Mouse (Mus musculus) testis, adult 2 months (tissue): ENCODE measurements at regions not wholly inside any gene's neighbourhood (a gene's known extent, or its start where the extent isn't known, plus 50 kb on each side); places are given as distances from the start of the nearest gene placed in this dataset.

Experiments used
- CTCF ChIP-seq: fragments of 200-500 bp; IDR thresholded peaks from 2 replicates; pipeline ENCODE4 v1.5.1; 2012; ENCODE audit warnings: low read depth, mild to moderate bottlenecking, inconsistent platforms, low read length, moderate library complexity; ENCODE audit not compliant: control insufficient read depth, insufficient read depth, insufficient replicate concordance
- POLR2A ChIP-seq: fragments of 200-500 bp; IDR thresholded peaks from 2 replicates; pipeline ENCODE4 v1.6.1; 2012; ENCODE audit warnings: low read depth, mild to moderate bottlenecking, inconsistent platforms, low read length, moderate library complexity; ENCODE audit not compliant: control insufficient read depth

DNA sequence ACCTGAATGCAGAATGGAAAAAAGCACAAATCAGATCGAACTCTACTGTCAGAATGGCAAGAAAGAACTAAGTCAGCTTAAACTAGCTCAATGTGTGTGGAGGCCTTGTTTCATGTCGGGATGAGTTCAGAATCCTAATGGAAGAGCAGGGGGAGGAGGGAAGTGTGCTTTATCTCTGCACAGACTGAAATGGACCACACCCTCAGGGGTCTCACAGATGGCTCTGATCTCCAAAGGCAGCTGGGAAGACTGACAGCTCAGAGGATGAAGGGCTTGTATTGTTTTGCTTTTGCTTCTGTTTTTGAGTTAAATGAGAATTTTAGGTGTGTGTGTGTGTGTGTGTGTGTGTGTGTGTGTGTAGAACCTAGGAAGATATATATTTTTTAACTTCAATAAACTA, 566.8 kb upstream of the Gm19410 start:
- TF ChIP-seq CTCF (no peak), POLR2A (no peak)
